Mouse (Mus musculus) MEL (cell line): ENCODE measurements around the gene Pacsin1. TPM values are rescaled to one million over a fixed set of nuclear protein-coding genes. Genes with fewer than 3 reads are reported as not detected.

Experiments used
- DNase-seq: peaks from one replicate; pipeline ENCODE4 v3.0.0; 2011; ENCODE audit warnings: low read depth, low spot score
- H3K27ac ChIP-seq: 2 replicates; pipeline ENCODE4 v1.5.1; 2012; ENCODE audit warnings: low read depth, mild to moderate bottlenecking, control low read depth, low read length, moderate library complexity; ENCODE audit not compliant: control insufficient read depth
- H3K27me3 ChIP-seq, 2 experiments: fragments of 150-350 bp in 1 of 2; sonication (generic) in 1 of 2; 2 replicates each; pipeline ENCODE4 v1.6.1; 2012; ENCODE audit warnings: low read length in 2 of 2, mild to moderate bottlenecking in 2 of 2, improper control_type of control experiment in 1 of 2, moderate library complexity in 1 of 2; ENCODE audit not compliant: insufficient read depth in 2 of 2, control insufficient read depth in 1 of 2
- H3K36me3 ChIP-seq, 2 experiments: 2 replicates each; pipeline ENCODE4 v1.6.1; 2012 to 2014; ENCODE audit warnings: low read length in 2 of 2, improper control_type of control experiment in 1 of 2, inconsistent platforms in 1 of 2, mild to moderate bottlenecking in 1 of 2; ENCODE audit not compliant: insufficient read depth in 2 of 2, control insufficient read depth in 1 of 2
- H3K4me1 ChIP-seq, 2 experiments: fragments of 150-350 bp in 1 of 2; sonication (generic) in 1 of 2; 2 replicates each; pipeline ENCODE4 v1.6.1; 2012; ENCODE audit warnings: low read length in 2 of 2, improper control_type of control experiment in 1 of 2, mild to moderate bottlenecking in 1 of 2; ENCODE audit not compliant: insufficient read depth in 2 of 2, control insufficient read depth in 1 of 2
- H3K4me3 ChIP-seq, 2 experiments: fragments of 150-350 bp in 1 of 2; sonication (generic) in 1 of 2; 2 replicates each; pipeline ENCODE4 v1.5.1; 2012; ENCODE audit warnings: low read depth in 2 of 2, low read length in 2 of 2, mild to moderate bottlenecking in 2 of 2, moderate library complexity in 2 of 2, control low read depth in 1 of 2, improper control_type of control experiment in 1 of 2; ENCODE audit not compliant: control insufficient read depth in 1 of 2, insufficient read depth in 1 of 2
- H3K79me2 ChIP-seq: 2 replicates; pipeline ENCODE4 v1.6.1; 2012; ENCODE audit warnings: mild to moderate bottlenecking, low read length, moderate library complexity; ENCODE audit not compliant: control insufficient read depth, poor library complexity, insufficient read depth
- H3K9ac ChIP-seq: 2 replicates; pipeline ENCODE4 v1.6.1; 2012; ENCODE audit warnings: low read depth, mild to moderate bottlenecking, control low read depth, low read length, moderate library complexity; ENCODE audit not compliant: control insufficient read depth, poor library complexity, severe bottlenecking
- H3K9me3 ChIP-seq: fragments of 150-350 bp; sonication (generic); replicated peaks from 2 replicates; pipeline ENCODE4 v1.6.1; 2012; ENCODE audit warnings: mild to moderate bottlenecking, low read length, improper control_type of control experiment, moderate library complexity; ENCODE audit not compliant: insufficient read depth
- BHLHE40 ChIP-seq: IDR thresholded peaks from 2 replicates; pipeline ENCODE4 v1.6.1; 2012; ENCODE audit warnings: low read depth, mild to moderate bottlenecking, inconsistent platforms, low read length, improper control_type of control experiment, borderline replicate concordance
- E2F4 ChIP-seq: IDR thresholded peaks from 2 replicates; pipeline ENCODE4 v1.6.1; 2011; ENCODE audit warnings: low read depth, low read length, improper control_type of control experiment, borderline replicate concordance
- EP300 ChIP-seq, 2 experiments: IDR thresholded peaks; 2 replicates each; pipeline ENCODE4 v1.6.1; 2011; ENCODE audit warnings: improper control_type of control experiment in 2 of 2, low read length in 2 of 2, low read depth in 1 of 2, mild to moderate bottlenecking in 1 of 2
- GATA1 ChIP-seq: IDR thresholded peaks from 2 replicates; pipeline ENCODE4 v1.6.1; 2011; ENCODE audit warnings: low read depth, low read length, improper control_type of control experiment
- MAZ ChIP-seq: IDR thresholded peaks from 2 replicates; pipeline ENCODE4 v1.6.1; 2012; ENCODE audit warnings: low read depth, mild to moderate bottlenecking, inconsistent platforms, low read length, improper control_type of control experiment
- MXI1 ChIP-seq: IDR thresholded peaks from 2 replicates; pipeline ENCODE4 v1.6.1; 2011; ENCODE audit warnings: mild to moderate bottlenecking, low read depth, low read length, improper control_type of control experiment
- NELFE ChIP-seq: IDR thresholded peaks from 2 replicates; pipeline ENCODE4 v1.6.1; 2011; ENCODE audit warnings: low read depth, low read length, improper control_type of control experiment
- NRF1 ChIP-seq: IDR thresholded peaks from 2 replicates; pipeline ENCODE4 v1.6.1; 2014; ENCODE audit warnings: low read depth, mild to moderate bottlenecking, inconsistent platforms, low read length, improper control_type of control experiment, moderate library complexity; ENCODE audit not compliant: poor library complexity, insufficient read depth, severe bottlenecking
- POLR2A ChIP-seq, 2 experiments: IDR thresholded peaks; 2 replicates each; pipeline ENCODE4 v1.6.1; 2011 to 2012; ENCODE audit warnings: low read length in 2 of 2, mild to moderate bottlenecking in 2 of 2, control low read depth in 1 of 2, improper control_type of control experiment in 1 of 2, low read depth in 1 of 2, moderate library complexity in 1 of 2; ENCODE audit not compliant: control insufficient read depth in 1 of 2, insufficient read depth in 1 of 2, poor library complexity in 1 of 2
- POLR2AphosphoS2 ChIP-seq: IDR thresholded peaks from 2 replicates; pipeline ENCODE4 v1.6.1; 2011; ENCODE audit warnings: low read length, improper control_type of control experiment
- POLR2AphosphoS5 ChIP-seq: IDR thresholded peaks from 2 replicates; pipeline ENCODE4 v1.6.1; 2012; ENCODE audit warnings: low read depth, borderline replicate concordance, mild to moderate bottlenecking, inconsistent platforms, low read length, moderate library complexity, mixed read lengths
- RCOR1 ChIP-seq: IDR thresholded peaks from 2 replicates; pipeline ENCODE4 v1.6.1; 2012; ENCODE audit warnings: low read depth, mild to moderate bottlenecking, inconsistent platforms, low read length, improper control_type of control experiment
- SIN3A ChIP-seq: IDR thresholded peaks from 2 replicates; pipeline ENCODE4 v1.6.1; 2012; ENCODE audit warnings: low read length, improper control_type of control experiment, inconsistent platforms
- SMC3 ChIP-seq: IDR thresholded peaks from 2 replicates; pipeline ENCODE4 v1.6.1; 2011; ENCODE audit warnings: low read depth, low read length, improper control_type of control experiment
- TAL1 ChIP-seq: IDR thresholded peaks from 2 replicates; pipeline ENCODE4 v1.6.1; 2012; ENCODE audit warnings: mild to moderate bottlenecking, inconsistent platforms, low read length, moderate library complexity, mixed read lengths
- UBTF ChIP-seq: IDR thresholded peaks from 2 replicates; pipeline ENCODE4 v1.6.1; 2012; ENCODE audit warnings: low read depth, mild to moderate bottlenecking, inconsistent platforms, low read length, improper control_type of control experiment, moderate library complexity, borderline replicate concordance; ENCODE audit not compliant: insufficient read depth
- USF1 ChIP-seq: IDR thresholded peaks from 2 replicates; pipeline ENCODE4 v1.6.1; 2014; ENCODE audit warnings: low read depth, mild to moderate bottlenecking, inconsistent platforms, low read length, improper control_type of control experiment, moderate library complexity
- USF2 ChIP-seq, 2 experiments: IDR thresholded peaks; 2 replicates each; pipeline ENCODE4 v1.6.1; 2011 to 2012; ENCODE audit warnings: improper control_type of control experiment in 2 of 2, low read length in 2 of 2, borderline replicate concordance in 1 of 2, inconsistent platforms in 1 of 2, low read depth in 1 of 2, mild to moderate bottlenecking in 1 of 2; ENCODE audit not compliant: insufficient read depth in 1 of 2
- ZKSCAN1 ChIP-seq: IDR thresholded peaks from 2 replicates; pipeline ENCODE4 v1.6.1; 2012; ENCODE audit warnings: low read depth, mild to moderate bottlenecking, inconsistent platforms, low read length, improper control_type of control experiment, moderate library complexity
- ZNF384 ChIP-seq: IDR thresholded peaks from 2 replicates; pipeline ENCODE4 v1.6.1; 2012; ENCODE audit warnings: low read depth, mild to moderate bottlenecking, inconsistent platforms, low read length, improper control_type of control experiment
- polyA plus RNA-seq, 2 experiments: library from polyadenylated mRNA; stranded (reverse) in 1 of 2; unstranded in 1 of 2; fragments of >175 nt in 1 of 2; fragments of >200 nt in 1 of 2; gene quantifications; 2 replicates each; pipeline versions ENCODE4 v1.2.1 to v1.2.4; 2012; ENCODE audit warnings: low replicate concordance in 2 of 2, low read depth in 1 of 2; ENCODE audit not compliant: insufficient read length in 2 of 2, insufficient read depth in 1 of 2, missing spikeins in 1 of 2
- total RNA-seq: library from RNA; depleted of rRNA; stranded (reverse); fragments of 300-350 nt; gene quantifications from 2 replicates; pipeline ENCODE4 v1.2.3, GENCODE M21; 2012

Pacsin1 gene
- total and polyA plus RNA-seq, 3 experiments, result 0.17 TPM; not detected in 2

GRCm38 (mm10) chr17:27734344-27735073, 79.2 kb downstream of the Pacsin1 start (continued):
- TF ChIP-seq UBTF (no peak), GATA1 (peak; percentile 76), NELFE (no peak), POLR2AphosphoS5 (no peak)

DNA sequence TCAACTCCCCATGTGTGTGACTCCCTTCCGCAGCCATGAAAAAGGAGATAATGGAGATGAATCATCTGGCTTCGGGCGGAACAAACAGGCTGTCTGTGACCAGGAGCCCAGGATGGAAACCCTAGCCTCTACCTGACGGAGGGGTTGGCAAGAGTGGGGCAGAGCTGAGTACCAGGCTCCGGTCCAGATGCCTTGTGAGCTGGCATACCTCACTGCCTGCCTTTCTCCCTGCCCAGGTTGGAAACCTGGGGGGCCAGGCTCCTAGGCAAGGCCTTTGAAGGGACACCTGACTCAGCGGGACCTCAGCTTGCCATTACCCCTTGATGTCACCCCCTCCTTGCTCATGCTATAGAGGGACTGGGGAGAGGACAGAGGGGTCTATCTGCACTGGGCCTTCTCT, 85.7 kb downstream of the Pacsin1 start:
- Histone ChIP-seq H3K4me1 (no peaks in the 10 kb centered on the region), H3K36me3 (no peaks in the 10 kb centered on the region), H3K79me2 (no peaks in the 10 kb centered on the region), H3K9me3 (no peaks in the 10 kb centered on the region), H3K9ac (no peak overlapping the region), H3K27ac (no peak overlapping the region), H3K4me3 (no peak overlapping the region), H3K27me3 (no peaks in the 10 kb centered on the region)
- DNase-seq, result no peak
- no peak for TF ChIP-seq ZKSCAN1
- no peak for TF ChIP-seq MAZ
- no peak for TF ChIP-seq UBTF
- no peak for TF ChIP-seq ZNF384
- no peak for TF ChIP-seq RCOR1
- TF ChIP-seq USF1, result no peak
- TF ChIP-seq NRF1, result no peak
- TF ChIP-seq E2F4, result no peak
- TF ChIP-seq MXI1, result no peak
- TF ChIP-seq SMC3, result no peak
- no peak for TF ChIP-seq POLR2AphosphoS2
- TF ChIP-seq TAL1, result no peak
- TF ChIP-seq GATA1, result no peak
- no peak for TF ChIP-seq BHLHE40
- TF ChIP-seq SIN3A, result no peak
- TF ChIP-seq POLR2A (IDR thresholded peaks at IDR 0.05; ENCODE audit: control insufficient read depth in 1 of 2, insufficient read depth in 1 of 2, low read depth in 1 of 2, low read length in 2 of 2, poor library complexity in 1 of 2), result no peak
- TF ChIP-seq EP300 (IDR thresholded peaks at IDR 0.05; ENCODE audit: low read depth in 1 of 2, low read length in 2 of 2), result no peak
- TF ChIP-seq USF2 (IDR thresholded peaks at IDR 0.05; ENCODE audit: borderline replicate concordance in 1 of 2, insufficient read depth in 1 of 2, low read depth in 1 of 2, low read length in 2 of 2), result no peak
